Mouse (Mus musculus) E14TG2a.4 (cell line): ENCODE measurements at regions not wholly inside any gene's neighbourhood (a gene's known extent, or its start where the extent isn't known, plus 50 kb on each side); places are given as distances from the start of the nearest gene placed in this dataset.

Source experiments
- CTCF ChIP-seq: conservative IDR thresholded peaks from 2 replicates; pipeline ENCODE4 v1.5.1; 2014; ENCODE audit warnings: low read length
- NANOG ChIP-seq: IDR thresholded peaks from 2 replicates; pipeline ENCODE4 v1.6.1; 2014; ENCODE audit warnings: borderline replicate concordance, low read length, mixed read lengths
- POU5F1 ChIP-seq: IDR thresholded peaks from 2 replicates; pipeline ENCODE4 v1.6.1; 2014; ENCODE audit warnings: low read length, borderline replicate concordance

- TF ChIP-seq CTCF (no peak), NANOG (no peak), POU5F1 (no peak)
Measured at GRCm38 (mm10) chr12:70745681-70746080, 79.6 kb upstream of the Frmd6 start.
